Mouse (Mus musculus) embryonic facial prominence, embryonic 11.5 days (tissue): Measurements from ENCODE around the gene Spg21. TPM values are rescaled to one million over a fixed set of nuclear protein-coding genes. Genes with fewer than 3 reads are reported as not detected.

Experiments used
- ATAC-seq: fragments of 200-750 bp; cut with Nextera tagmentation; replicated peaks from 2 replicates; pipeline ENCODE4 v1.8.0; 2017; ENCODE audit warnings: low read depth; ENCODE audit not compliant: insufficient number of reproducible peaks, low FRiP score, low TSS enrichment
- DNase-seq: peaks from one replicate; pipeline ENCODE4 v3.0.0-alpha.2; 2015; ENCODE audit warnings: low spot score
- H3K27ac ChIP-seq: fragments of 300-500 bp; sonication (generic); replicated peaks from 2 replicates; pipeline ENCODE4 v1.5.1; 2014; ENCODE audit warnings: mild to moderate bottlenecking, low read depth, low read length, control low read depth
- H3K27me3 ChIP-seq: fragments of 300-500 bp; sonication (generic); 2 replicates; pipeline ENCODE4 v1.6.1; 2014; ENCODE audit warnings: mild to moderate bottlenecking, low read length, moderate library complexity, mixed read lengths; ENCODE audit not compliant: control insufficient read depth, insufficient read depth
- H3K36me3 ChIP-seq: fragments of 300-500 bp; sonication (generic); replicated peaks from 2 replicates; pipeline ENCODE4 v1.6.1; 2014; ENCODE audit warnings: low read depth, mild to moderate bottlenecking, low read length, moderate library complexity, mixed read lengths; ENCODE audit not compliant: control insufficient read depth, insufficient read depth
- H3K4me1 ChIP-seq: fragments of 300-500 bp; sonication (generic); 2 replicates; pipeline ENCODE4 v1.6.1; 2014; ENCODE audit warnings: low read length, mixed read lengths; ENCODE audit not compliant: control insufficient read depth, insufficient read depth
- H3K4me2 ChIP-seq: fragments of 300-500 bp; sonication (generic); 2 replicates; pipeline ENCODE4 v1.6.1; 2014; ENCODE audit warnings: low read depth, mild to moderate bottlenecking, control low read depth, low read length, moderate library complexity
- H3K4me3 ChIP-seq: fragments of 300-500 bp; sonication (generic); 2 replicates; pipeline ENCODE4 v1.5.1; 2014; ENCODE audit warnings: low read depth, low read length, control low read depth
- H3K9ac ChIP-seq: fragments of 300-500 bp; sonication (generic); replicated peaks from 2 replicates; pipeline ENCODE4 v1.6.1; 2014; ENCODE audit warnings: mild to moderate bottlenecking, control low read depth, low read length
- H3K9me3 ChIP-seq: fragments of 300-500 bp; sonication (generic); replicated peaks from 2 replicates; pipeline ENCODE4 v1.6.1; 2016; ENCODE audit warnings: mild to moderate bottlenecking, low read length, inconsistent platforms, mixed read lengths; ENCODE audit not compliant: control insufficient read depth
- whole genome bisulfite sequencing: fragments of 180-500 bp; shearing (Covaris S2); extraction: QIAGEN DNeasy Blood & Tissue Kit; methylation state at CpG from one replicate; pipeline ENCODE4 v1.1.7; 2014; 5-methylcytosine and 5-hydroxymethylcytosine counted together
- polyA plus RNA-seq: library from polyadenylated mRNA; unstranded; fragments of >200 nt; fragmentation: Nextera tagmentation; extraction: Ambion mirVana; gene quantifications from 2 replicates; pipeline ENCODE4 v1.2.1, GENCODE M21; 2014

The Spg21 gene
- polyA plus RNA-seq, 1 experiment from 2014 or later = 157 TPM

DNA sequence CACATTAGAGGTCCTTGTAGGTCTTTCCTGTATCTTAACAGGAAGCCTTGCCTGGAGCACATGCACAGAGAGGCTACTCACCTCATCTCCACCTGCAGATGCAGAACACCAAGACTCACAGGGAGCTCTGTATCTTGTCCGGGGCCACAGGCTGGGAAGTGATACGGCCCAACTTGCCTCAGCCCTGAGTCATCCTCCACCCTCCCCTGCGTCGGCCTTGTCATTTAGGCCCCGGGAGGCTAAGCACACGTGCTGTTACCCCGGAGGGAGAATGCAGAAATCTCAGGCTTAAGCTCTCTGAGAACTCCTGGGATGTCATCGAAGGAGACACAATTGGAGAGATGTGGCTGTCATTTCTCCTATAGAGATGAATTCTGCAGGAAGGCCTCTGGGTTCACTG is 68.9 kb downstream of the Spg21 start:
- Histone ChIP-seq H3K27ac (no peak overlapping the region), H3K27me3 (no peaks in the 10 kb centered on the region), H3K4me2 (no peak overlapping the region), H3K9ac (no peak overlapping the region), H3K36me3 (no peaks in the 10 kb centered on the region), H3K4me1 (no peaks in the 10 kb centered on the region), H3K9me3 (no peaks in the 10 kb centered on the region), H3K4me3 (no peak overlapping the region)
- 55% methylated on average over 8 of the region's 8 CpGs for WGBS
- no peak for ATAC-seq
- DNase-seq = no peak

DNA sequence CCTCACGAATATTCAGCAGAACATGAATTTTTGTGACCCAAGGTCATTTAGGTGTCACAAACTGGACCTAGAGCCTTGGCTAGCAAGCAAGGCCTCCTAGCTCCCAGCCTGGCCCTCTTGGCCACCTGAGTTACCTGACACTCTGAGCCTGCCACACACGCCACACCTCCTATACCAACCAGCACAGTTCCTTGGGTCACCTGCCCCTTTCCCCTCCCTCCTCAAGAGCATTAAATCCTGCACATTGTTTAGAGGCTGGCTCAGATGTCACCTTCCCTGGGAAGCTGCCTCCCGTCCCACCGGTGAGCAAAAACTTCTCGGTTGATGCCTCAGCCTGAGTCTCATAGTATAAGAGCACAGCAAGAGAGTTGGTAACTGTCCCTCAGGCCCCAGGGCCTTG is 70.5 kb downstream of the Spg21 start:
- H3K27me3 ChIP-seq = no peaks in the 10 kb centered on the region
- H3K27ac ChIP-seq = no peak overlapping the region
- no peak overlapping the region for H3K4me3 ChIP-seq
- H3K9ac ChIP-seq = no peak overlapping the region
- H3K4me2 ChIP-seq = no peak overlapping the region
- 71% methylated on average over 5 of the region's 5 CpGs for WGBS
- no peaks in the 10 kb centered on the region for H3K4me1 ChIP-seq
- H3K36me3 ChIP-seq = no peaks in the 10 kb centered on the region
- no peak for DNase-seq
- ATAC-seq = no peak
- no peaks in the 10 kb centered on the region for H3K9me3 ChIP-seq

DNA sequence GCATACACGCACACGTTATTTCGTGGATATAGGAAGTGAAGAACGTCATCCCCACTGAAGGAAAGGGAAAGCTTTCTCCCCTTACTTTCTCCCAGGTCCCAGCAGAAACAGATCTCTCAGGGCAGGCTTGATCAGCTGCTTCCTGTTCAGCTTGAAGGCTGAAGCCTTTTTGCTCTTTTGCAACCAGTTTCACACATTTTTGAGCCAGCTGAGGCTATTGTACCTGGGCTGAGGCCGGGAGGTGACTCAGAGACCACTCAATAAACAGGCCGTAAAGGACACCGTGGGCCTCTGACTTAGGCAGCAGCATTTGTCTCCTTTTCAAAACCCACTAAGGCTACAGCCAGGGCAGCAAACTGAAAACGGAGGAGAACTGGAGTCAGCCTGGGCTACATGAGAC is 72.2 kb downstream of the Spg21 start:
- H3K9ac ChIP-seq = no peak overlapping the region
- no peak overlapping the region for H3K4me3 ChIP-seq
- 79% methylated on average over 8 of the region's 8 CpGs for WGBS
- no peaks in the 10 kb centered on the region for H3K9me3 ChIP-seq
- H3K27ac ChIP-seq = no peak overlapping the region
- no peak for DNase-seq
- no peak overlapping the region for H3K4me2 ChIP-seq
- no peaks in the 10 kb centered on the region for H3K4me1 ChIP-seq
- H3K36me3 ChIP-seq = no peaks in the 10 kb centered on the region
- H3K27me3 ChIP-seq = no peaks in the 10 kb centered on the region
- no peak for ATAC-seq

DNA sequence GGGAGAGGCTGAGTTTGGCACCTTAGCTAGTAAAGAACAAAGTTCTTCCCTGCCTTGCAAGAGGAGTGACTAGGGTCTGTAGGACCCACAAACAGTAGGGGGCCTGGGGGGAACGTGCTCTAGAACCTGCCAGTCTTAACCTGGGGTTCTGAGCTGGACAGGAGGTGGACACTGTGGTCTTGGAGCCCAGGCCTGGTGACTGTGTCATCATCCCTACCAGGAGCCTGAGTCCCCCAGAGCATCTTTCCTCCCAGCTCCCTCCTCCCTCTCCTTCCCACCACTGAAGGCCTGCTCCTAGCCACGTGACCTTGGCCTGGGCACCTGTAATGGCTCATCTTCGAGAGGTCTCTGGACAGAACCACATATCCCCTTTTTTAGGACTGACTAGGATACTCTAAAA is 73.4 kb downstream of the Spg21 start:
- no peak overlapping the region for H3K27ac ChIP-seq
- H3K27me3 ChIP-seq = no peaks in the 10 kb centered on the region
- H3K36me3 ChIP-seq = no peaks in the 10 kb centered on the region
- 86% methylated on average over 3 of the region's 3 CpGs for WGBS
- DNase-seq (no peak), ATAC-seq (no peak)
- H3K4me1 ChIP-seq = no peaks in the 10 kb centered on the region
- no peak overlapping the region for H3K4me3 ChIP-seq
- no peak overlapping the region for H3K4me2 ChIP-seq
- no peaks in the 10 kb centered on the region for H3K9me3 ChIP-seq
- H3K9ac ChIP-seq = no peak overlapping the region

GRCm38 (mm10) chr9:65535191-65535722 is 74.5 kb downstream of the Spg21 start:
- Histone ChIP-seq H3K4me1 (no peaks in the 10 kb centered on the region), H3K4me2 (no peak overlapping the region), H3K27me3 (no peaks in the 10 kb centered on the region), H3K36me3 (no peaks in the 10 kb centered on the region), H3K27ac (no peak overlapping the region), H3K9ac (no peak overlapping the region), H3K4me3 (no peak overlapping the region), H3K9me3 (no peaks in the 10 kb centered on the region)
- WGBS = 57% methylated on average over 3 of the region's 3 CpGs
- DNase-seq (no peak), ATAC-seq (no peak)

- Histone ChIP-seq H3K4me3 (no peak overlapping the region), H3K9me3 (no peaks in the 10 kb centered on the region), H3K4me1 (no peaks in the 10 kb centered on the region), H3K9ac (no peak overlapping the region), H3K27me3 (no peaks in the 10 kb centered on the region), H3K27ac (no peak overlapping the region), H3K4me2 (no peak overlapping the region), H3K36me3 (no peaks in the 10 kb centered on the region)
- ATAC-seq = no peak
- 88% methylated on average over 10 of the region's 11 CpGs for WGBS
- DNase-seq = no peak
These were observed 75.2 kb downstream of the Spg21 start for GRCm38 (mm10) chr9:65535789-65536469.

- no peak overlapping the region for H3K4me2 ChIP-seq
- H3K27ac ChIP-seq = no peak overlapping the region
- no peak for ATAC-seq
- H3K4me3 ChIP-seq = no peak overlapping the region
- 77% methylated on average over 4 of the region's 4 CpGs for WGBS
- no peak overlapping the region for H3K9ac ChIP-seq
- DNase-seq = no peak
- no peaks in the 10 kb centered on the region for H3K9me3 ChIP-seq
- H3K27me3 ChIP-seq = no peaks in the 10 kb centered on the region
- no peaks in the 10 kb centered on the region for H3K4me1 ChIP-seq
- H3K36me3 ChIP-seq = no peaks in the 10 kb centered on the region
These were observed 75.7 kb downstream of the Spg21 start for GRCm38 (mm10) chr9:65536491-65536890.
